ENCODE assay signal across 20 mouse cellular contexts in genomic region chr6:143838384-143839076, GRCm38 (mm10).
DNase-seq lines count a peak whose midpoint lies in the region; ATAC-seq and TF ChIP-seq lines count a peak whose summit lies in the region.
"Had no signal": no experiment of that assay in that cellular context is flagged by ENCODE, and none has a peak within 500 bp of the region (broad histone marks: within the 10 kb centered on the region; RNA-seq: fewer than 3 reads in every experiment).

No protein-coding gene starts in this region.

- peaks cover 17% of the 10 kb centered on the region for H3K36me3 ChIP-seq in forebrain, postnatal 0 days (ENCODE audit: insufficient read depth)
- H3K36me3 ChIP-seq in forebrain, embryonic 13.5 days (ENCODE audit: poor library complexity, severe bottlenecking) = peaks cover 48% of the 10 kb centered on the region
- H3K36me3 ChIP-seq in midbrain, embryonic 14.5 days (ENCODE audit: control insufficient read depth, insufficient read depth, low read length) = peaks cover 6% of the 10 kb centered on the region; the same call in 1 of the 2 replicates
- H3K36me3 ChIP-seq in midbrain, embryonic 10.5 days = peaks cover 13% of the 10 kb centered on the region; the same call in 1 of the 2 replicates
- H3K36me3 ChIP-seq in limb, embryonic 14.5 days (ENCODE audit: control insufficient read depth, insufficient read depth, low read length) = peaks cover 7% of the 10 kb centered on the region
- H3K36me3 ChIP-seq: embryonic facial prominence, embryonic 15.5 days; G1E; liver, embryonic 15.5 days had no signal

- no peak for DNase-seq in forebrain, postnatal 0 days
- DNase-seq in midbrain, embryonic 14.5 days = peak; percentile 53
- DNase-seq in midbrain, embryonic 10.5 days (ENCODE audit: low spot score) = no peak
- peak; percentile 58 for DNase-seq in limb, embryonic 14.5 days (ENCODE audit: low spot score)
- no peak for DNase-seq in retina, embryonic 14.5 days (ENCODE audit: low spot score)
- DNase-seq in adrenal gland, adult (ENCODE audit: inconsistent age in 2 of 2, low spot score in 1 of 2) = no peak
- DNase-seq: adrenal gland, postnatal 10 days; cerebellum, adult 9-11 months; gastrocnemius, postnatal 14 days; heart, postnatal 36 days; kidney, adult 11 months; kidney, postnatal 14 days; lung, postnatal 10 days; right cerebral cortex, postnatal 4 days had no signal

- no peak for TF ChIP-seq CTCF in forebrain, postnatal 0 days (IDR thresholded peaks at IDR 0.05; ENCODE audit: low read depth)

- H3K4me1 ChIP-seq in forebrain, postnatal 0 days (ENCODE audit: insufficient read depth) = no peaks in the 10 kb centered on the region
- no peaks in the 10 kb centered on the region for H3K4me1 ChIP-seq in forebrain, embryonic 13.5 days
- peaks cover 3% of the 10 kb centered on the region; the same call in 1 of the 2 replicates for H3K4me1 ChIP-seq in midbrain, embryonic 14.5 days (ENCODE audit: control insufficient read depth, insufficient read depth, low read length)
- H3K4me1 ChIP-seq in midbrain, embryonic 10.5 days = no peaks in the 10 kb centered on the region
- H3K4me1 ChIP-seq in limb, embryonic 14.5 days (ENCODE audit: control insufficient read depth, insufficient read depth, low read length) = peaks cover 2% of the 10 kb centered on the region; the same call in 1 of the 2 replicates
- H3K4me1 ChIP-seq: embryonic facial prominence, embryonic 15.5 days; midbrain, embryonic 12.5 days had no signal

- H3K9ac ChIP-seq in forebrain, postnatal 0 days = no peak overlapping the region
- no peak overlapping the region for H3K9ac ChIP-seq in forebrain, embryonic 13.5 days
- no peak overlapping the region for H3K9ac ChIP-seq in midbrain, embryonic 14.5 days (replicated peaks; ENCODE audit: low read length)
- no peak overlapping the region for H3K9ac ChIP-seq in limb, embryonic 14.5 days (ENCODE audit: low read depth, low read length, severe bottlenecking)
- H3K9ac ChIP-seq: embryonic facial prominence, embryonic 15.5 days; heart, embryonic 12.5 days; liver, embryonic 15.5 days; midbrain, embryonic 12.5 days had no signal

- no peaks in the 10 kb centered on the region for H3K27me3 ChIP-seq in forebrain, postnatal 0 days (ENCODE audit: insufficient read depth, low read length)
- H3K27me3 ChIP-seq in forebrain, embryonic 13.5 days = no peaks in the 10 kb centered on the region
- H3K27me3 ChIP-seq in midbrain, embryonic 14.5 days (ENCODE audit: control insufficient read depth, insufficient read depth, low read length) = no peaks in the 10 kb centered on the region
- H3K27me3 ChIP-seq in midbrain, embryonic 10.5 days (ENCODE audit: low read depth, poor library complexity, severe bottlenecking) = no peaks in the 10 kb centered on the region
- H3K27me3 ChIP-seq in limb, embryonic 14.5 days (ENCODE audit: control insufficient read depth, insufficient read depth, low read length) = peaks cover 26% of the 10 kb centered on the region
- H3K27me3 ChIP-seq: heart, embryonic 12.5 days; liver, embryonic 15.5 days; midbrain, embryonic 12.5 days had no signal

- no peak overlapping the region for H3K4me3 ChIP-seq in forebrain, postnatal 0 days (ENCODE audit: low read depth, low read length)
- no peak overlapping the region for H3K4me3 ChIP-seq in forebrain, embryonic 13.5 days
- H3K4me3 ChIP-seq in midbrain, embryonic 14.5 days (replicated peaks; ENCODE audit: low read depth, low read length) = no peak overlapping the region
- H3K4me3 ChIP-seq in midbrain, embryonic 10.5 days = no peak overlapping the region
- H3K4me3 ChIP-seq in limb, embryonic 14.5 days (replicated peaks; ENCODE audit: low read length) = no peak overlapping the region
- H3K4me3 ChIP-seq: embryonic facial prominence, embryonic 15.5 days; heart, embryonic 12.5 days; liver, embryonic 15.5 days; midbrain, embryonic 12.5 days had no signal

- peak; percentile 59; the same call in 1 of the 2 replicates for ATAC-seq in forebrain, postnatal 0 days
- no peak for ATAC-seq in forebrain, embryonic 13.5 days
- ATAC-seq in midbrain, embryonic 14.5 days (ENCODE audit: low FRiP score, low TSS enrichment) = no peak
- ATAC-seq in limb, embryonic 14.5 days (ENCODE audit: low FRiP score, low read depth) = peak; percentile 57; the same call in 1 of the 2 replicates

- 57% methylated on average over 9 of the region's 9 CpGs for WGBS in forebrain, postnatal 0 days
- WGBS in forebrain, embryonic 13.5 days = 79% methylated on average over 9 of the region's 9 CpGs
- WGBS in midbrain, embryonic 14.5 days = 49% methylated on average over 9 of the region's 9 CpGs
- 79% methylated on average over 9 of the region's 9 CpGs for WGBS in midbrain, embryonic 10.5 days
- 25% methylated on average over 9 of the region's 9 CpGs for WGBS in limb, embryonic 14.5 days

- no peak overlapping the region for H3K27ac ChIP-seq in forebrain, postnatal 0 days (ENCODE audit: low read depth, low read length)
- no peak overlapping the region for H3K27ac ChIP-seq in forebrain, embryonic 13.5 days
- peak overlapping the region; percentile 28; the same call in 1 of the 2 replicates for H3K27ac ChIP-seq in midbrain, embryonic 14.5 days (replicated peaks; ENCODE audit: low read depth, low read length)
- H3K27ac ChIP-seq in midbrain, embryonic 10.5 days (replicated peaks) = no peak overlapping the region
- H3K27ac ChIP-seq in limb, embryonic 14.5 days (replicated peaks; ENCODE audit: low read depth, low read length) = no peak overlapping the region
- H3K27ac ChIP-seq: embryonic facial prominence, embryonic 15.5 days; liver, embryonic 15.5 days; midbrain, embryonic 12.5 days had no signal

- no peak for TF ChIP-seq POLR2A in limb, embryonic 14.5 days (IDR thresholded peaks at IDR 0.05; ENCODE audit: borderline replicate concordance, extremely low read depth, insufficient read depth, insufficient read length)

- no peak overlapping the region for H3K4me2 ChIP-seq in forebrain, postnatal 0 days (ENCODE audit: low read depth)
- H3K4me2 ChIP-seq in forebrain, embryonic 13.5 days = no peak overlapping the region
- H3K4me2 ChIP-seq in midbrain, embryonic 14.5 days (ENCODE audit: low read length) = 0 out of 2 replicates have a peak overlapping the region, but pooled peaks have one; percentile 6
- no peak overlapping the region for H3K4me2 ChIP-seq in limb, embryonic 14.5 days (replicated peaks; ENCODE audit: low read depth, low read length, severe bottlenecking)
- H3K4me2 ChIP-seq: embryonic facial prominence, embryonic 15.5 days; heart, embryonic 12.5 days; liver, embryonic 15.5 days; midbrain, embryonic 12.5 days had no signal

- H3K9me3 ChIP-seq in forebrain, postnatal 0 days (ENCODE audit: low read length) = no peaks in the 10 kb centered on the region
- H3K9me3 ChIP-seq in forebrain, embryonic 13.5 days (replicated peaks) = no peaks in the 10 kb centered on the region
- no peaks in the 10 kb centered on the region for H3K9me3 ChIP-seq in midbrain, embryonic 14.5 days (ENCODE audit: control insufficient read depth, low read length)
- H3K9me3 ChIP-seq in midbrain, embryonic 10.5 days (replicated peaks) = no peaks in the 10 kb centered on the region
- no peaks in the 10 kb centered on the region for H3K9me3 ChIP-seq in limb, embryonic 14.5 days (ENCODE audit: control insufficient read depth, low read length)
- H3K9me3 ChIP-seq: embryonic facial prominence, embryonic 15.5 days; heart, embryonic 12.5 days; liver, embryonic 15.5 days; midbrain, embryonic 12.5 days had no signal

Comparison
In these comparisons a context has a peak if more than half of its experiments do, and no peak if none do; other contexts are left out.
1. ATAC-seq: peak in forebrain, postnatal 0 days (single experiment) and limb, embryonic 14.5 days (single experiment); none in forebrain, embryonic 13.5 days (single experiment) and midbrain, embryonic 14.5 days (single experiment).
2. DNase-seq: peak in midbrain, embryonic 14.5 days (single experiment) and limb, embryonic 14.5 days (single experiment); none in forebrain, postnatal 0 days (single experiment), midbrain, embryonic 10.5 days (single experiment), retina, embryonic 14.5 days (single experiment) and adrenal gland, adult (0 of 2).